Mouse (Mus musculus) bone marrow, adult 2 months (tissue): ENCODE results near the gene Zfc3h1. TPM values are rescaled to one million over a fixed set of nuclear protein-coding genes. Genes with fewer than 3 reads are reported as not detected.

Experiments
- H3K27ac ChIP-seq: fragments of 200-500 bp; 2 replicates; pipeline ENCODE4 v1.5.1; 2012; ENCODE audit warnings: low read depth, mild to moderate bottlenecking, control low read depth, inconsistent platforms, low read length; ENCODE audit not compliant: control insufficient read depth, poor library complexity, insufficient read depth
- H3K4me1 ChIP-seq: fragments of 200-500 bp; 2 replicates; pipeline ENCODE4 v1.6.1; 2011; ENCODE audit warnings: low read length; ENCODE audit not compliant: control insufficient read depth, insufficient read depth
- H3K4me3 ChIP-seq: fragments of 200-500 bp; replicated peaks from 2 replicates; pipeline ENCODE3; 2011; ENCODE audit warnings: mild to moderate bottlenecking, low read depth, low read length, control low read depth; ENCODE audit not compliant: control insufficient read depth
- CTCF ChIP-seq: fragments of 200-500 bp; IDR thresholded peaks from 2 replicates; pipeline ENCODE4 v1.5.1; 2011; ENCODE audit warnings: low read length, control low read depth; ENCODE audit not compliant: control insufficient read depth, insufficient read depth
- POLR2A ChIP-seq: fragments of 200-500 bp; IDR thresholded peaks from 2 replicates; pipeline ENCODE4 v1.6.1; 2011; ENCODE audit warnings: low read depth, mild to moderate bottlenecking, control low read depth, low read length, borderline replicate concordance; ENCODE audit not compliant: control insufficient read depth
- WGBS: fragments of 180-500 bp; shearing (Covaris S2); methylation state at CpG from one replicate; pipeline ENCODE4 v1.1.7; 2018; 5-methylcytosine and 5-hydroxymethylcytosine counted together
- polyA plus RNA-seq: library from polyadenylated mRNA; stranded (reverse); fragments of >200 nt; gene quantifications from 2 replicates; pipeline ENCODE4 v1.2.4, GENCODE M21; 2011; ENCODE audit warnings: low replicate concordance; ENCODE audit not compliant: missing spikeins, insufficient read depth, insufficient read length

Zfc3h1 gene
- polyA plus RNA-seq, 1 experiment: 36.1 TPM

DNA sequence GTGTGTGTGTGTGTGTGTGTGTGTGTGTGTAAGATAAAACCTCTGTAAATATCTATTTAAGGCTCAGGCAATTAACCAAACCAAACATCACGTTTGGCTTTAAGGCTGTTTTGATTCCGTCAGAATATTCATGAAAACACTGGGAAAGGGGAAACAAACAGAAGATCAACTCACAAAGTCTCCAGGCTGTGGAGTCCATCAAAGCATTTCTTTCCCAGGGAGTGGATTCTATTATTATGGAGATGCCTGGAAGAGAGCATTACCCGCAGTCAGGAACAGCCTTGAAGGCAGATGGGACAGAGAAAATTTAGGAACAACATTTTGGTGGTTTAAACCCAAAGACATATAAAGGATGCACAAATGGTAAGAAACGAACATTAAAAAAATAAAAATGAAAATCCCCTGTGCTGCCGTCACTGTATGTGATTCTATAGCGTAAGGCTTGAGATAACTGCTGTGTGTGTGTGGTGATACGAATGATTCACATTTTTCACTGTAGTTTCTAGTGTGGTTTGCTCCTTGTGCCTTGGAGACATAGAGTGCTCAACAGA, 90.3 kb downstream of the Zfc3h1 start:
- no peak overlapping the region for H3K27ac ChIP-seq

DNA sequence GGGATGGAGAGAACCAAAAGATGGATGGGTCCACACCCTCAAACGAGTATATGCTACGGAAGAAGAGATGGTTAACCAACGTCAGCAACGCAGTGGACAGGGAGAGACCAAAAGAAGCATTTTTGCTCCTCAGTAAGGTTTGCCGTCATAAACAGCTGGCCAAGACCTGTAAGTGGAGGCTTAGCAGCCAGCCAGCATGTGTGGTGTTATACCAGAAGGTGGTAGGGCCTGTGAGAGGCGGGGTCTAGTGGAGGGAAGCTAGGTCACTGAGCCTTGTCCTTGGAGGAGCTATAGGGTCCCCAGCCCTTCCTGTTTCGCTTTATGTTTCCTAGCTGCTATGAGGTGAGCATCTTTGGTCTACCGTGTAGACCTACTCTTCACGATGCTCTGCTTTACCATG, 91.7 kb downstream of the Zfc3h1 start:
- WGBS: 78% methylated on average over 9 of the region's 9 CpGs
- H3K27ac ChIP-seq: no peak overlapping the region
- TF ChIP-seq POLR2A (no peak), CTCF (no peak)

More for the DNA sequence above, 90.3 kb downstream of the Zfc3h1 start:
- no peak for TF ChIP-seq POLR2A
- TF ChIP-seq CTCF: no peak
- Histone ChIP-seq H3K4me3 (no peak overlapping the region), H3K4me1 (no peaks in the 10 kb centered on the region)
- 81% methylated on average over 7 of the region's 7 CpGs for WGBS

DNA sequence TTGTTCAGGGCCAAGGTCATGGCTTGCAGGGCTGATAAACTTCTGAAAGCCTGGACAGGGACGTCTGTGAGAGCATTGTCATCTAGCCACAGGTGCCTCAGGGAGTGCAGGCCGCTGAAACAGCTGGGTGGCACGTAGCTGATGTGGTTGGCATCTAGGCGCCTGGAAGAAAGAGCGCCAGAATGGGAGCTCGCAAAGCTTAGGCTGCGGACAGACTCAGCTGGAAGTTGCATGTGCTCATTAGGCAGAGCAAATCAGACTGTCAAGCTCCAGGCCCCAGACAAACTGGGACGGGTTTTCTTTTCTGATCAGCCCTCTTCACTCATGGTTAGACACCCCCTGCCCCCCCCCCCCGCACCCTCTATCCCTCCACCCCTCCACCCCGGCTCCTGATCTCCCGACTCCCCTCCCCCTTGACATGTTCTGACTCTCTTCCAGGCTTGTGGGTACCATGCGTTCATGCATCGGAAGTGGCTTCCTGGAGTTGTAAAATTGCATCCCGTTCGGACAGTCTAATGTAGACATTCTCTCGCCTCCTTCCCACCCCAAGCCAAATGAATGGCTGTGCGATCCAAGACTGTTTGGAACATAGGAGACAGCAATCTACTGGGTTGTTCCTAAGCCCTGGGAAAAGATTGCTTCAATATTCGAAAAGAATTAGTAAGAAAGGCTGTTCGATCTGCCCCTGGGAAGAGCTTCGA, 93.8 kb downstream of the Zfc3h1 start:
- 13% methylated on average over 20 of the region's 20 CpGs for WGBS
- Histone ChIP-seq H3K27ac (peak overlapping the region; percentile 46; the same call in 1 of the 2 replicates), H3K4me3 (peak overlapping the region; percentile 37), H3K4me1 (no peaks in the 10 kb centered on the region)
- TF ChIP-seq POLR2A (no peak), CTCF (no peak)

More for the DNA sequence above, 91.7 kb downstream of the Zfc3h1 start:
- H3K4me1 ChIP-seq: no peaks in the 10 kb centered on the region
- no peak overlapping the region for H3K4me3 ChIP-seq

Other genes starting within 250 kb of the Zfc3h1 start
- not detected in 2 replicates for gene Tph2, start 199.9 kb upstream of the Zfc3h1 start, polyA plus RNA-seq
- gene Tbc1d15, start 133.5 kb upstream of the Zfc3h1 start, polyA plus RNA-seq: 17.0 and 35.4 TPM in 2 replicates
- 16.9 and 21.2 TPM in 2 replicates for gene Rab21, start 69.4 kb upstream of the Zfc3h1 start, polyA plus RNA-seq
- gene Tmem19, start 22.5 kb upstream of the Zfc3h1 start, polyA plus RNA-seq: 7.5 and 12.2 TPM in 2 replicates
- 3.1 and 4.7 TPM in 2 replicates for gene Thap2, start 516 bp upstream of the Zfc3h1 start, polyA plus RNA-seq
- 3.9 and 7.1 TPM in 2 replicates for gene A930009A15Rik, start 185.0 kb downstream of the Zfc3h1 start, polyA plus RNA-seq
- 1.4 and 1.8 TPM in 2 replicates for gene Lgr5, start 202.8 kb downstream of the Zfc3h1 start, polyA plus RNA-seq